Mouse (Mus musculus) adrenal gland, postnatal 4 days (tissue): ENCODE measurements around the gene Grcc10. TPM values are rescaled to one million over a fixed set of nuclear protein-coding genes. Genes with fewer than 3 reads are reported as not detected.

ENCODE experiments used
- DNase-seq, 2 experiments: peaks; one replicate each; pipeline ENCODE4 v3.0.0; 2021 to 2022; ENCODE audit warnings: low spot score in 2 of 2, mixed read lengths in 2 of 2
- total RNA-seq, 2 experiments: library from RNA; stranded (reverse); gene quantifications; 2 replicates each; pipeline ENCODE4 v1.2.3; 2021

Gene Grcc10
- total RNA-seq, 2 experiments from 2014 or later: 313 TPM

GRCm38 (mm10) chr6:124737040-124737439 is 4.1 kb downstream of the Grcc10 start:
- DNase-seq: no peak

GRCm38 (mm10) chr6:124734417-124734816 is 6.8 kb downstream of the Grcc10 start:
- DNase-seq: no peak

- no peak for DNase-seq
These were observed 8.5 kb downstream of the Grcc10 start for GRCm38 (mm10) chr6:124732476-124733370.

GRCm38 (mm10) chr6:124731038-124731437 is 10.1 kb downstream of the Grcc10 start:
- DNase-seq: no peak

GRCm38 (mm10) chr6:124729850-124730705 is 11.1 kb downstream of the Grcc10 start:
- no peak for DNase-seq

- no peak for DNase-seq
These were observed 12.6 kb downstream of the Grcc10 start for GRCm38 (mm10) chr6:124728621-124729020.

GRCm38 (mm10) chr6:124724472-124724871 is 16.7 kb downstream of the Grcc10 start:
- no peak for DNase-seq

- DNase-seq: no peak
These were observed 17.6 kb downstream of the Grcc10 start for GRCm38 (mm10) chr6:124723541-124723940.

- no peak for DNase-seq
These were observed 18.2 kb downstream of the Grcc10 start for GRCm38 (mm10) chr6:124722876-124723473.

- DNase-seq: no peak
These were observed 20.3 kb downstream of the Grcc10 start for GRCm38 (mm10) chr6:124720904-124721303.

- no peak for DNase-seq
These were observed 21.7 kb downstream of the Grcc10 start for GRCm38 (mm10) chr6:124719354-124719978.

GRCm38 (mm10) chr6:124718703-124719102 is 22.5 kb downstream of the Grcc10 start:
- no peak for DNase-seq

GRCm38 (mm10) chr6:124717968-124718367 is 23.2 kb downstream of the Grcc10 start:
- DNase-seq: no peak

GRCm38 (mm10) chr6:124716864-124717490 is 24.2 kb downstream of the Grcc10 start:
- DNase-seq: no peak

GRCm38 (mm10) chr6:124712918-124713317 is 28.3 kb downstream of the Grcc10 start:
- no peak for DNase-seq

- peak; percentile 94 to 97 for DNase-seq
These were observed 29.1 kb downstream of the Grcc10 start, which contains the start of the genes Emg1 and Phb2 for GRCm38 (mm10) chr6:124711824-124712782. Gene Emg1 (minus strand): TSS chr6:124712178. Gene Phb2 (plus strand): TSS chr6:124712336.

GRCm38 (mm10) chr6:124708289-124708889 is 32.8 kb downstream of the Grcc10 start:
- no peak for DNase-seq

- no peak for DNase-seq
These were observed 35.0 kb downstream of the Grcc10 start for GRCm38 (mm10) chr6:124706061-124706627.
